Mouse (Mus musculus): Measurements from ENCODE around the gene Hexdc. TPM values are rescaled to one million over a fixed set of nuclear protein-coding genes. Genes with fewer than 3 reads are reported as not detected.

Hexdc gene
- 8.1 and 9.2 TPM in 2 replicates for polyA plus RNA-seq (2015; fragmentation: Nextera tagmentation; extraction: Ambion mirVana)

GRCm38 (mm10) chr11:121204161-121205006 lies at the start of gene Hexdc, which contains the start of gene Ogfod3:
Gene Hexdc, plus strand, starts transcription at chr11:121204433.
Gene Ogfod3, minus strand, starts transcription at chr11:121204711.
- H3K9ac ChIP-seq = peak within 1 kb of the TSS; percentile 77
- H3K4me3 ChIP-seq (replicated peaks) = peak within 1 kb of the TSS; percentile 78
- H3K36me3 ChIP-seq = peaks cover 4% of the 10 kb centered on the region; the same call in 1 of the 2 replicates
- H3K27me3 ChIP-seq (replicated peaks) = no peaks in the 10 kb centered on the region
- H3K27ac ChIP-seq = peak within 1 kb of the TSS; percentile 90
- peak within 1 kb of the TSS; percentile 86 for H3K4me2 ChIP-seq
- H3K9me3 ChIP-seq = no peaks in the 10 kb centered on the region
- under 1% methylated on average over 70 of the region's 70 CpGs for WGBS
- peaks cover 14% of the 10 kb centered on the region for H3K4me1 ChIP-seq
- peak; percentile 99 for ATAC-seq (ENCODE audit: insufficient read depth, low FRiP score, low read depth)

- Histone ChIP-seq H3K4me2 (peak overlapping the region; percentile 62), H3K9ac (0 out of 2 replicates have a peak overlapping the region, but pooled peaks have one; percentile 6), H3K4me1 (peaks cover 8% of the 10 kb centered on the region), H3K27me3 (replicated peaks) (peaks cover 36% of the 10 kb centered on the region), H3K36me3 (no peaks in the 10 kb centered on the region), H3K9me3 (no peaks in the 10 kb centered on the region), H3K4me3 (replicated peaks) (peak overlapping the region; percentile 31), H3K27ac (no peak overlapping the region)
- WGBS = 2% methylated on average over 45 of the region's 45 CpGs
- ATAC-seq (ENCODE audit: insufficient read depth, low FRiP score, low read depth) = no peak
These were observed 47.8 kb upstream of the Hexdc start for GRCm38 (mm10) chr11:121156411-121156891.

GRCm38 (mm10) chr11:121159971-121160370 lies 44.3 kb upstream of the Hexdc start, which contains the start of gene Uts2r:
Gene Uts2r, plus strand, starts transcription at chr11:121160271.
- H3K4me3 ChIP-seq (replicated peaks) = no peak within 1 kb of the TSS
- H3K4me2 ChIP-seq = no peak within 1 kb of the TSS
- H3K9me3 ChIP-seq = no peaks in the 10 kb centered on the region
- WGBS = 82% methylated on average over 5 of the region's 5 CpGs
- H3K36me3 ChIP-seq = no peaks in the 10 kb centered on the region
- H3K27ac ChIP-seq = no peak within 1 kb of the TSS
- no peak within 1 kb of the TSS for H3K9ac ChIP-seq
- no peak for ATAC-seq (ENCODE audit: insufficient read depth, low FRiP score, low read depth)
- H3K27me3 ChIP-seq (replicated peaks) = peaks cover 33% of the 10 kb centered on the region
- H3K4me1 ChIP-seq = peaks cover 8% of the 10 kb centered on the region

GRCm38 (mm10) chr11:121160636-121161346 lies 43.4 kb upstream of the Hexdc start:
- Histone ChIP-seq H3K9me3 (no peaks in the 10 kb centered on the region), H3K4me3 (replicated peaks) (no peak overlapping the region), H3K9ac (no peak overlapping the region), H3K4me1 (peaks cover 8% of the 10 kb centered on the region), H3K27me3 (replicated peaks) (peaks cover 25% of the 10 kb centered on the region), H3K36me3 (no peaks in the 10 kb centered on the region), H3K27ac (no peak overlapping the region), H3K4me2 (no peak overlapping the region)
- ATAC-seq (ENCODE audit: insufficient read depth, low FRiP score, low read depth) = no peak
- WGBS = 89% methylated on average over 26 of the region's 26 CpGs

GRCm38 (mm10) chr11:121163751-121164150 lies 40.5 kb upstream of the Hexdc start:
- Histone ChIP-seq H3K27me3 (replicated peaks) (0 out of 2 replicates have a peak, but pooled peaks cover 3% of the 10 kb centered on the region), H3K4me3 (replicated peaks) (no peak overlapping the region), H3K9ac (no peak overlapping the region), H3K9me3 (no peaks in the 10 kb centered on the region), H3K36me3 (no peaks in the 10 kb centered on the region), H3K4me2 (no peak overlapping the region), H3K4me1 (no peaks in the 10 kb centered on the region), H3K27ac (no peak overlapping the region)
- 85% methylated on average over 4 of the region's 4 CpGs for WGBS
- no peak for ATAC-seq (ENCODE audit: insufficient read depth, low FRiP score, low read depth)

GRCm38 (mm10) chr11:121173203-121173602 lies 31.0 kb upstream of the Hexdc start:
- ATAC-seq (ENCODE audit: insufficient read depth, low FRiP score, low read depth) = no peak
- Histone ChIP-seq H3K27me3 (replicated peaks) (no peaks in the 10 kb centered on the region), H3K4me1 (peaks cover 3% of the 10 kb centered on the region; the same call in 1 of the 2 replicates), H3K4me3 (replicated peaks) (no peak overlapping the region), H3K36me3 (no peaks in the 10 kb centered on the region), H3K9me3 (no peaks in the 10 kb centered on the region), H3K27ac (no peak overlapping the region), H3K9ac (no peak overlapping the region), H3K4me2 (no peak overlapping the region)
- 76% methylated on average over 5 of the region's 5 CpGs for WGBS

GRCm38 (mm10) chr11:121174234-121174633 lies 30.0 kb upstream of the Hexdc start:
- no peaks in the 10 kb centered on the region for H3K27me3 ChIP-seq (replicated peaks)
- H3K27ac ChIP-seq = no peak overlapping the region
- H3K4me3 ChIP-seq (replicated peaks) = no peak overlapping the region
- no peak overlapping the region for H3K9ac ChIP-seq
- peaks cover 3% of the 10 kb centered on the region; the same call in 1 of the 2 replicates for H3K4me1 ChIP-seq
- 61% methylated on average over 3 of the region's 3 CpGs for WGBS
- H3K4me2 ChIP-seq = no peak overlapping the region
- no peaks in the 10 kb centered on the region for H3K9me3 ChIP-seq
- ATAC-seq (ENCODE audit: insufficient read depth, low FRiP score, low read depth) = no peak
- no peaks in the 10 kb centered on the region for H3K36me3 ChIP-seq

GRCm38 (mm10) chr11:121176285-121177270 lies 27.7 kb upstream of the Hexdc start:
- 57% methylated on average over 12 of the region's 12 CpGs for WGBS
- Histone ChIP-seq H3K4me1 (peaks cover 3% of the 10 kb centered on the region; the same call in 1 of the 2 replicates), H3K9me3 (no peaks in the 10 kb centered on the region), H3K27me3 (replicated peaks) (no peaks in the 10 kb centered on the region), H3K4me2 (no peak overlapping the region), H3K9ac (no peak overlapping the region), H3K4me3 (replicated peaks) (no peak overlapping the region), H3K36me3 (no peaks in the 10 kb centered on the region), H3K27ac (no peak overlapping the region)
- ATAC-seq (ENCODE audit: insufficient read depth, low FRiP score, low read depth) = peak; percentile 63; the same call in 1 of the 2 replicates

- Histone ChIP-seq H3K4me3 (replicated peaks) (no peak overlapping the region), H3K4me1 (no peaks in the 10 kb centered on the region), H3K27ac (no peak overlapping the region), H3K27me3 (replicated peaks) (no peaks in the 10 kb centered on the region), H3K9me3 (no peaks in the 10 kb centered on the region), H3K9ac (no peak overlapping the region), H3K4me2 (no peak overlapping the region), H3K36me3 (no peaks in the 10 kb centered on the region)
- 85% methylated on average over 3 of the region's 3 CpGs for WGBS
- ATAC-seq (ENCODE audit: insufficient read depth, low FRiP score, low read depth) = no peak
These were observed 14.6 kb upstream of the Hexdc start for GRCm38 (mm10) chr11:121189681-121190080.

GRCm38 (mm10) chr11:121192742-121193141 lies 11.5 kb upstream of the Hexdc start:
- ATAC-seq (ENCODE audit: insufficient read depth, low FRiP score, low read depth) = no peak
- no peak overlapping the region for H3K4me3 ChIP-seq (replicated peaks)
- WGBS = 72% methylated on average over 2 of the region's 2 CpGs
- no peak overlapping the region for H3K9ac ChIP-seq
- no peaks in the 10 kb centered on the region for H3K36me3 ChIP-seq
- no peak overlapping the region for H3K27ac ChIP-seq
- no peaks in the 10 kb centered on the region for H3K4me1 ChIP-seq
- H3K27me3 ChIP-seq (replicated peaks) = no peaks in the 10 kb centered on the region
- H3K4me2 ChIP-seq = no peak overlapping the region
- H3K9me3 ChIP-seq = no peaks in the 10 kb centered on the region

GRCm38 (mm10) chr11:121193415-121193814 lies 10.8 kb upstream of the Hexdc start:
- WGBS = 74% methylated on average over 3 of the region's 3 CpGs

More at GRCm38 (mm10) chr11:121193415-121193814, 10.8 kb upstream of the Hexdc start:
- Histone ChIP-seq H3K9me3 (no peaks in the 10 kb centered on the region), H3K27ac (no peak overlapping the region), H3K9ac (no peak overlapping the region), H3K4me2 (no peak overlapping the region), H3K4me1 (no peaks in the 10 kb centered on the region), H3K4me3 (replicated peaks) (no peak overlapping the region), H3K27me3 (replicated peaks) (no peaks in the 10 kb centered on the region), H3K36me3 (no peaks in the 10 kb centered on the region)
- ATAC-seq (ENCODE audit: insufficient read depth, low FRiP score, low read depth) = no peak

All from stomach, embryonic 15.5 days (tissue).